Mouse (Mus musculus) embryo, embryonic 11 days (tissue): Measurements from ENCODE around the gene Cyth1.
A peak's percentile ranks its signal among the peaks of the same experiment; 100 is the strongest.

Experiments
- DNase-seq: peaks from one replicate; pipeline ENCODE4 v3.0.0-alpha.2; 2015

The Cyth1 gene

GRCm38 (mm10) chr11:118095004-118095403 lies 153.4 kb downstream of the Cyth1 start:
- DNase-seq, result no peak

- no peak for DNase-seq
These were observed 157.3 kb downstream of the Cyth1 start for GRCm38 (mm10) chr11:118091002-118091670.

- DNase-seq, result no peak
These were observed 159.5 kb downstream of the Cyth1 start for GRCm38 (mm10) chr11:118088896-118089295.

- DNase-seq, result no peak
These were observed 162.4 kb downstream of the Cyth1 start for GRCm38 (mm10) chr11:118085961-118086360.

GRCm38 (mm10) chr11:118085176-118085575 lies 163.2 kb downstream of the Cyth1 start:
- DNase-seq, result no peak

- no peak for DNase-seq
These were observed 164.1 kb downstream of the Cyth1 start for GRCm38 (mm10) chr11:118084266-118084665.

- DNase-seq, result peak; percentile 84
These were observed 164.6 kb downstream of the Cyth1 start for GRCm38 (mm10) chr11:118083811-118084210.

- DNase-seq, result no peak
These were observed 166.1 kb downstream of the Cyth1 start for GRCm38 (mm10) chr11:118082294-118082693.
